Mouse (Mus musculus): ENCODE measurements around the gene D3Ertd254e.

GRCm38 (mm10) chr3:36202932-36203331, 52.1 kb downstream of the D3Ertd254e start:
- no peak for TF ChIP-seq CTCF (IDR thresholded peaks at IDR 0.05; ENCODE audit: low read depth)
- TF ChIP-seq EP300 (optimal IDR thresholded peaks at IDR 0.05), result no peak
